Mouse (Mus musculus): ENCODE measurements around the gene Ifna13.

GRCm38 (mm10) chr4:88640704-88641076 is 3.6 kb downstream of the Ifna13 start:
- TF ChIP-seq EP300 (IDR thresholded peaks at IDR 0.05), result no peak
- TF ChIP-seq CTCF (IDR thresholded peaks at IDR 0.05), result no peak

Data from lung, postnatal 0 days (tissue).